Mouse (Mus musculus) small intestine, adult 2 months (tissue): ENCODE results near the gene Sap18b.

ENCODE experiments used
- CTCF ChIP-seq: fragments of 200-500 bp; IDR thresholded peaks from 2 replicates; pipeline ENCODE4 v1.5.1; 2012; ENCODE audit warnings: low read depth, mild to moderate bottlenecking, control low read depth, inconsistent platforms, low read length, moderate library complexity, mixed read lengths; ENCODE audit not compliant: insufficient replicate concordance, insufficient read length; ENCODE audit errors: extremely low read depth
- POLR2A ChIP-seq: fragments of 200-500 bp; IDR thresholded peaks from 2 replicates; pipeline ENCODE4 v1.6.1; 2012; ENCODE audit warnings: low read depth, mild to moderate bottlenecking, control low read depth, inconsistent platforms, low read length, moderate library complexity

GRCm38 (mm10) chr8:95833435-95833984, 8.4 kb downstream of the Sap18b start:
- TF ChIP-seq CTCF, result peak; percentile 2; the same call in 1 of the 2 replicates
- TF ChIP-seq POLR2A, result no peak
